Mouse (Mus musculus): ENCODE measurements around the gene Myh9. TPM values are rescaled to one million over a fixed set of nuclear protein-coding genes. Genes with fewer than 3 reads are reported as not detected.
"Not testable (repeated sequence)": the region's sequence is repeated elsewhere in the genome, so short reads cannot be mapped to it uniquely, and the experiment has no call there.

Myh9 gene
- polyA plus RNA-seq, 1 experiment from 2014 or later = 14.8 TPM

DNA sequence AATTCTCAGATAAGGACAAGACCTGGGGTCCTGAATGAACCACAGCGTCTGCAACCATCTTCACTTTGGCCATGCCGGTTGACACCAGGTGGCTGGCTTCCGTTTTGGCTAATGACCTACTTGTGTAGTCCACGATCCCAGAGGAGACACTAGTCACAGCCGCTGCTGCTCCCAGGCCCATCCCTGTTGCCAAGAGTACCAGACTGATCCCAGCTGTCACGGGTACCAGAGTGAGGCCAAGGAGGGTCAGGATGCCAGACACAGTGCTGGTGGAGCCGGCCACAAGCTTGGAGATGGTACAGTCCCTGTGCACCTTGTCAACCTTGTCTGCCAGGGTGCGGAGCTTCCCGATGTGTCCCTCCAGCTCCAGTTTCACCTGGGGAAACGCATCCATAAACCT is 92.3 kb downstream of the Myh9 start:
- no peak overlapping the region for H3K4me3 ChIP-seq (replicated peaks; ENCODE audit: low read depth, low read length)
- H3K4me2 ChIP-seq (ENCODE audit: low read length) = no peak overlapping the region
- H3K27ac ChIP-seq (replicated peaks; ENCODE audit: low read depth, low read length) = no peak overlapping the region
- H3K4me1 ChIP-seq (ENCODE audit: control insufficient read depth, insufficient read depth, low read length) = no peaks in the 10 kb centered on the region
- DNase-seq (no peak), ATAC-seq (ENCODE audit: low FRiP score, low TSS enrichment) (no peak)
- no peaks in the 10 kb centered on the region for H3K9me3 ChIP-seq (ENCODE audit: control insufficient read depth, low read length)
- WGBS = 89% methylated on average over 10 of the region's 10 CpGs
- no peaks in the 10 kb centered on the region for H3K36me3 ChIP-seq (ENCODE audit: control insufficient read depth, insufficient read depth, low read length)
- H3K9ac ChIP-seq (replicated peaks; ENCODE audit: low read length) = no peak overlapping the region
- H3K27me3 ChIP-seq (ENCODE audit: control insufficient read depth, insufficient read depth, low read length) = no peaks in the 10 kb centered on the region

DNA sequence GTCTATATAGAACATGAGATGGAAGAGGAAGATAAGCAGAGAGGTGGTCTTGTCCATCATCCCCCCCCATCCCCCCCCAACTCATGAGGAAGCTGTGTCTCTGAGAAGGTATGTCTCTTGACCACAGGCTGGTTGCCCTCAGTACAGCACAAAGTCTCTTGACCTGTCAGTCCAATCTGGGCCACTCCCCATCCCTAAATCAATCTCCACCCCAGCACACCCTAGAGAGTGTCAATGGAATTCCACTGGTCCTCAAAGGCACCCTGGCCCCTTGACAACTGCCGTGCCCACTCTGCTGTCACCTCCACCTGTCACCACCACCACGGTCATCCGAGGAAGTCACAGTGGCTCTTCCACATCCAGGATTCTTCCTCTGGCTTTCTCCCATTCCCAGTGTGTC is 93.6 kb downstream of the Myh9 start:
- H3K27ac ChIP-seq (replicated peaks; ENCODE audit: low read depth, low read length) = no peak overlapping the region
- ATAC-seq (ENCODE audit: low FRiP score, low TSS enrichment) (no peak), DNase-seq (no peak)
- H3K4me1 ChIP-seq (ENCODE audit: control insufficient read depth, insufficient read depth, low read length) = no peaks in the 10 kb centered on the region
- H3K4me2 ChIP-seq (ENCODE audit: low read length) = no peak overlapping the region
- no peaks in the 10 kb centered on the region for H3K36me3 ChIP-seq (ENCODE audit: control insufficient read depth, insufficient read depth, low read length)
- 96% methylated on average over 3 of the region's 3 CpGs for WGBS
- H3K9me3 ChIP-seq (ENCODE audit: control insufficient read depth, low read length) = no peaks in the 10 kb centered on the region
- H3K27me3 ChIP-seq (ENCODE audit: control insufficient read depth, insufficient read depth, low read length) = no peaks in the 10 kb centered on the region
- H3K4me3 ChIP-seq (replicated peaks; ENCODE audit: low read depth, low read length) = no peak overlapping the region
- no peak overlapping the region for H3K9ac ChIP-seq (replicated peaks; ENCODE audit: low read length)

DNA sequence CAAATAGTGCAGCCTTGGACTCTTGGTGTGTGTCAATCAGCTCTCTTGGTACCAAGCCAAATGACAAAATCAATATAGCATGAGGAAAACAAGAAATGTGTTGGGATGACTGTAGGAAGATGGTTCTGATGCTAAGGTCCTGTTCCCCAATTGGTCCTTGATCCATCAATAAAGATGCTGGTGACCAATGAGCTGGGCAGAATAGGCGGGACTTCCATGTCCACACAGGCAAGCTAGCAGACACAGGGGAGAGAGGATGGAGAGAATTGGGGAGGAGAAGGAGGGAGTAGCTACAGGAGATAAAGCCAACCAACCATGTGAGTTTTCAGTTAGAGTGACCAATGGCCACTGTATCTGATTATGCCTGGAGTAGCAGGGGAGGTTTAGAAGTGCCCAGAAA is 95.6 kb downstream of the Myh9 start:
- DNase-seq (no peak), ATAC-seq (ENCODE audit: low FRiP score, low TSS enrichment) (no peak)
- no peak overlapping the region for H3K27ac ChIP-seq (replicated peaks; ENCODE audit: low read depth, low read length)
- no peak overlapping the region for H3K4me3 ChIP-seq (replicated peaks; ENCODE audit: low read depth, low read length)
- no peaks in the 10 kb centered on the region for H3K27me3 ChIP-seq (ENCODE audit: control insufficient read depth, insufficient read depth, low read length)
- WGBS = 95% methylated on average over 1 of the region's 1 CpGs
- H3K4me2 ChIP-seq (ENCODE audit: low read length) = no peak overlapping the region
- H3K4me1 ChIP-seq (ENCODE audit: control insufficient read depth, insufficient read depth, low read length) = no peaks in the 10 kb centered on the region
- no peaks in the 10 kb centered on the region for H3K9me3 ChIP-seq (ENCODE audit: control insufficient read depth, low read length)
- H3K36me3 ChIP-seq (ENCODE audit: control insufficient read depth, insufficient read depth, low read length) = no peaks in the 10 kb centered on the region
- no peak overlapping the region for H3K9ac ChIP-seq (replicated peaks; ENCODE audit: low read length)

DNA sequence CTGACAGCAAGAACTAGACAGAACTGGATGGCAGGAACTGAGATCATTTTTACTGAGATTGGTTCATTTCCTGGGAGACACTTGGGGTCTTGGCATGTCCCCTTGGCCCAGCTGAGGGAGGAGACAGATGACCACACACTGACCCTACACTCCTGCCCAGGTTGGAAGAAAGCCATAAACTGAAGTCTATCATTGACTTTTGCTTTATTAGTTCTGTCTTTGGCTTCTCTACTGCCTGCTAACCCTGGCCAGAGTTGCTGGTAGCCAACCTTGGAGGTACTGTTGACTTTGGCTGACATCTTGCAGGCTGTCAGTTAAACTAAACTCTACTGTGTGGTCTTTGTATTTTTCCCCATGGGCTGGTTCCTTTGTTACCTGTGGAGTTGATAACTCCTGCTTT is 96.9 kb downstream of the Myh9 start:
- H3K4me1 ChIP-seq (ENCODE audit: control insufficient read depth, insufficient read depth, low read length) = no peaks in the 10 kb centered on the region
- H3K9me3 ChIP-seq (ENCODE audit: control insufficient read depth, low read length) = no peaks in the 10 kb centered on the region
- DNase-seq = no peak
- no peak overlapping the region for H3K4me3 ChIP-seq (replicated peaks; ENCODE audit: low read depth, low read length)
- no peak for ATAC-seq (ENCODE audit: low FRiP score, low TSS enrichment)
- H3K4me2 ChIP-seq (ENCODE audit: low read length) = no peak overlapping the region
- no peaks in the 10 kb centered on the region for H3K27me3 ChIP-seq (ENCODE audit: control insufficient read depth, insufficient read depth, low read length)
- no peaks in the 10 kb centered on the region for H3K36me3 ChIP-seq (ENCODE audit: control insufficient read depth, insufficient read depth, low read length)
- no peak overlapping the region for H3K27ac ChIP-seq (replicated peaks; ENCODE audit: low read depth, low read length)
- no peak overlapping the region for H3K9ac ChIP-seq (replicated peaks; ENCODE audit: low read length)

DNA sequence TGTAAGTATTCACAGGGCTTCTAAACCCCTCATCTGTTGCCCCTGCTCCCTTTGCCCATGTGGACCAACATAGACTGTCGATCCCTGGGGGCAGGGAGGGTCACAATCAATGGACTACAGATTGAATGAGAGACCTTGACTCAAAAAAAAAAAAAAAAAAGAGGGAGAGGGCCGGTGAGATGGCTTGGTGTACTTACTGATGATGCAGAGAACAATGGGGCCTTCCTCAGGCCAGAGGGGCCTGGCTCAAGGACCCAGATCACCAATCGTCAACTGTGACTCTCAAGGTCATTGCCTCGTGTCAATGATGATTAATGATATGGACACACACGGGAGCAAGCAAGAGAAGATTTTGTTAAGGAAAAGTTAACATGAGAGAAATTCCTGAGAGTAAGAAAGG is 97.3 kb downstream of the Myh9 start:
- Histone ChIP-seq H3K27me3 (ENCODE audit: control insufficient read depth, insufficient read depth, low read length) (no peaks in the 10 kb centered on the region), H3K4me3 (replicated peaks; ENCODE audit: low read depth, low read length) (no peak overlapping the region), H3K36me3 (ENCODE audit: control insufficient read depth, insufficient read depth, low read length) (no peaks in the 10 kb centered on the region), H3K4me2 (ENCODE audit: low read length) (no peak overlapping the region), H3K9ac (replicated peaks; ENCODE audit: low read length) (no peak overlapping the region), H3K4me1 (ENCODE audit: control insufficient read depth, insufficient read depth, low read length) (no peaks in the 10 kb centered on the region), H3K27ac (replicated peaks; ENCODE audit: low read depth, low read length) (no peak overlapping the region), H3K9me3 (ENCODE audit: control insufficient read depth, low read length) (no peaks in the 10 kb centered on the region)
- DNase-seq = no peak
- WGBS = 42% methylated on average over 5 of the region's 5 CpGs
- ATAC-seq (ENCODE audit: low FRiP score, low TSS enrichment) = no peak

DNA sequence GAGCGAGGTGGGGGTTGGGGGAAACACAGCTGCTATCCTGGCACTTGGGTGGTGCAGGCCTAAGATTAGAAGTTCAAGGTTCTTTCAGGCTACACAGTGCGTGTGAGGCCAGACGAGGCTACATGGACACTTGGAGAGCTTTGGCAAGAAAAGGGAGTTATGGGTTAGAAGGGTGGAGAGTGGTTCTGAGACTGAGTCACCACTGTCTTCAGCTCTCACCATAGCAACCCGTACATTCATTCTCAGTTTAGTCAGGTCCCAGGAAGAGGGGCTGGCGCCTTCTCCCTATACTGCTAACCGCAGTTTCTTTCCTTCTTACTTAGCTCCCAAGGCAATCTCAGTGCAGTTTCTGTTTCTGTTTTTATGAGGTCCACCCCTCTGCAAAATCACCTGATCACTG is 100.4 kb downstream of the Myh9 start:
- not testable (repeated sequence) for H3K9me3 ChIP-seq (ENCODE audit: control insufficient read depth, low read length); H3K4me2 ChIP-seq (ENCODE audit: low read length); H3K9ac ChIP-seq (replicated peaks; ENCODE audit: low read length); H3K27me3 ChIP-seq (ENCODE audit: control insufficient read depth, insufficient read depth, low read length); ATAC-seq (ENCODE audit: low FRiP score, low TSS enrichment); H3K36me3 ChIP-seq (ENCODE audit: control insufficient read depth, insufficient read depth, low read length); H3K4me1 ChIP-seq (ENCODE audit: control insufficient read depth, insufficient read depth, low read length); DNase-seq; H3K27ac ChIP-seq (replicated peaks; ENCODE audit: low read depth, low read length); H3K4me3 ChIP-seq (replicated peaks; ENCODE audit: low read depth, low read length)
- WGBS = 88% methylated on average over 6 of the region's 6 CpGs

- 82% methylated on average over 9 of the region's 9 CpGs for WGBS
- Histone ChIP-seq H3K27ac (replicated peaks; ENCODE audit: low read depth, low read length) (no peak overlapping the region), H3K27me3 (ENCODE audit: control insufficient read depth, insufficient read depth, low read length) (no peaks in the 10 kb centered on the region), H3K36me3 (ENCODE audit: control insufficient read depth, insufficient read depth, low read length) (no peaks in the 10 kb centered on the region), H3K4me1 (ENCODE audit: control insufficient read depth, insufficient read depth, low read length) (no peaks in the 10 kb centered on the region), H3K4me2 (ENCODE audit: low read length) (no peak overlapping the region), H3K4me3 (replicated peaks; ENCODE audit: low read depth, low read length) (no peak overlapping the region), H3K9me3 (ENCODE audit: control insufficient read depth, low read length) (no peaks in the 10 kb centered on the region), H3K9ac (replicated peaks; ENCODE audit: low read length) (no peak overlapping the region)
- DNase-seq (no peak), ATAC-seq (ENCODE audit: low FRiP score, low TSS enrichment) (no peak)
Observed at GRCm38 (mm10) chr15:77740511-77741297, 101.3 kb downstream of the Myh9 start.

GRCm38 (mm10) chr15:77733903-77734302 is 108.1 kb downstream of the Myh9 start:
- not testable (repeated sequence) for ATAC-seq (ENCODE audit: low FRiP score, low TSS enrichment); H3K27me3 ChIP-seq (ENCODE audit: control insufficient read depth, insufficient read depth, low read length)
- WGBS = 65% methylated on average over 4 of the region's 4 CpGs

GRCm38 (mm10) chr15:77733380-77733779 is 108.6 kb downstream of the Myh9 start:
- H3K4me2 ChIP-seq (ENCODE audit: low read length); H3K36me3 ChIP-seq (ENCODE audit: control insufficient read depth, insufficient read depth, low read length); H3K27ac ChIP-seq (replicated peaks; ENCODE audit: low read depth, low read length); H3K27me3 ChIP-seq (ENCODE audit: control insufficient read depth, insufficient read depth, low read length); H3K4me3 ChIP-seq (replicated peaks; ENCODE audit: low read depth, low read length); DNase-seq; H3K9me3 ChIP-seq (ENCODE audit: control insufficient read depth, low read length); H3K4me1 ChIP-seq (ENCODE audit: control insufficient read depth, insufficient read depth, low read length); ATAC-seq (ENCODE audit: low FRiP score, low TSS enrichment); H3K9ac ChIP-seq (replicated peaks; ENCODE audit: low read length): not testable (repeated sequence)
- 81% methylated on average over 8 of the region's 8 CpGs for WGBS

More at GRCm38 (mm10) chr15:77733903-77734302, 108.1 kb downstream of the Myh9 start:
- not testable (repeated sequence) for DNase-seq; H3K36me3 ChIP-seq (ENCODE audit: control insufficient read depth, insufficient read depth, low read length); H3K4me1 ChIP-seq (ENCODE audit: control insufficient read depth, insufficient read depth, low read length); H3K9ac ChIP-seq (replicated peaks; ENCODE audit: low read length); H3K4me2 ChIP-seq (ENCODE audit: low read length); H3K9me3 ChIP-seq (ENCODE audit: control insufficient read depth, low read length); H3K4me3 ChIP-seq (replicated peaks; ENCODE audit: low read depth, low read length); H3K27ac ChIP-seq (replicated peaks; ENCODE audit: low read depth, low read length)
